Mouse (Mus musculus): ENCODE data around the gene Ssh1. TPM values are rescaled to one million over a fixed set of nuclear protein-coding genes. Genes with fewer than 3 reads are reported as not detected.

Ssh1 gene
- total RNA-seq, 2 experiments from 2014 or later = 20.7 to 31.8 TPM

GRCm38 (mm10) chr5:113999382-113999781 lies 5.7 kb upstream of the Ssh1 start:
- intact Hi-C loops (cut with DNase I) = no loop called here
- no peak for DNase-seq (ENCODE audit: extremely low spot score in 1 of 2, low spot score in 2 of 2)

- no peak for DNase-seq (ENCODE audit: extremely low spot score in 1 of 2, low spot score in 2 of 2)
- intact Hi-C loops (cut with DNase I) = no loop called here
Measured at GRCm38 (mm10) chr5:113996458-113996857, 2.8 kb upstream of the Ssh1 start.

GRCm38 (mm10) chr5:113993031-113993486 lies 635 bp downstream of the Ssh1 start:
- intact Hi-C loops (cut with DNase I) = loop anchor here (5.0 kb wide), 1 partner anchor 36 kb away; no protein-coding TSS in a partner anchor
- DNase-seq (ENCODE audit: extremely low spot score in 1 of 2, low spot score in 2 of 2) = peak; percentile 20 to 75

- DNase-seq (ENCODE audit: extremely low spot score in 1 of 2, low spot score in 2 of 2) = peak in 1 of 2 experiments; percentile 62
- intact Hi-C loops (cut with DNase I) = loop anchor here (5.0 kb wide), 1 partner anchor 35 kb away; no protein-coding TSS in a partner anchor
Measured at GRCm38 (mm10) chr5:113992339-113992831, 1.3 kb downstream of the Ssh1 start.

- no peak for DNase-seq (ENCODE audit: extremely low spot score in 1 of 2, low spot score in 2 of 2)
- intact Hi-C loops (cut with DNase I) = loop anchor here (5.0 kb wide), 1 partner anchor 34 kb away; no protein-coding TSS in a partner anchor
Measured at GRCm38 (mm10) chr5:113991141-113991540, 2.6 kb downstream of the Ssh1 start.

- intact Hi-C loops (cut with DNase I) = loop anchor here (5.0 kb wide), 1 partner anchor 33 kb away; no protein-coding TSS in a partner anchor
- no peak for DNase-seq (ENCODE audit: extremely low spot score in 1 of 2, low spot score in 2 of 2)
Measured at GRCm38 (mm10) chr5:113990593-113990992, 3.1 kb downstream of the Ssh1 start.

- no peak for DNase-seq (ENCODE audit: extremely low spot score in 1 of 2, low spot score in 2 of 2)
- intact Hi-C loops (cut with DNase I) = loop anchor here (5.0 kb wide), 1 partner anchor 32 kb away; no protein-coding TSS in a partner anchor
Measured at GRCm38 (mm10) chr5:113989437-113990024, 4.2 kb downstream of the Ssh1 start.

- peak in 1 of 2 experiments; percentile 62 for DNase-seq (ENCODE audit: extremely low spot score in 1 of 2, low spot score in 2 of 2)
- intact Hi-C loops (cut with DNase I) = no loop called here
Measured at GRCm38 (mm10) chr5:113986182-113986961, 7.3 kb downstream of the Ssh1 start.

GRCm38 (mm10) chr5:113985737-113986136 lies 8.0 kb downstream of the Ssh1 start:
- DNase-seq (ENCODE audit: extremely low spot score in 1 of 2, low spot score in 2 of 2) = no peak
- intact Hi-C loops (cut with DNase I) = no loop called here

- no peak for DNase-seq (ENCODE audit: extremely low spot score in 1 of 2, low spot score in 2 of 2)
- intact Hi-C loops (cut with DNase I) = no loop called here
Measured at GRCm38 (mm10) chr5:113984025-113984740, 9.5 kb downstream of the Ssh1 start.

- no peak for DNase-seq (ENCODE audit: extremely low spot score in 1 of 2, low spot score in 2 of 2)
- intact Hi-C loops (cut with DNase I) = no loop called here
Measured at GRCm38 (mm10) chr5:113983541-113983940, 10.2 kb downstream of the Ssh1 start.

- intact Hi-C loops (cut with DNase I) = no loop called here
- no peak for DNase-seq (ENCODE audit: extremely low spot score in 1 of 2, low spot score in 2 of 2)
Measured at GRCm38 (mm10) chr5:113981843-113982242, 11.9 kb downstream of the Ssh1 start.

- intact Hi-C loops (cut with DNase I) = no loop called here
- no peak for DNase-seq (ENCODE audit: extremely low spot score in 1 of 2, low spot score in 2 of 2)
Measured at GRCm38 (mm10) chr5:113981171-113981570, 12.5 kb downstream of the Ssh1 start.

GRCm38 (mm10) chr5:113980511-113980910 lies 13.2 kb downstream of the Ssh1 start:
- intact Hi-C loops (cut with DNase I) = no loop called here
- no peak for DNase-seq (ENCODE audit: extremely low spot score in 1 of 2, low spot score in 2 of 2)

GRCm38 (mm10) chr5:113977309-113977708 lies 16.4 kb downstream of the Ssh1 start:
- intact Hi-C loops (cut with DNase I) = no loop called here
- DNase-seq (ENCODE audit: extremely low spot score in 1 of 2, low spot score in 2 of 2) = no peak

GRCm38 (mm10) chr5:113976597-113976996 lies 17.1 kb downstream of the Ssh1 start:
- DNase-seq (ENCODE audit: extremely low spot score in 1 of 2, low spot score in 2 of 2) = no peak
- intact Hi-C loops (cut with DNase I) = no loop called here

- peak; percentile 20 to 71 for DNase-seq (ENCODE audit: extremely low spot score in 1 of 2, low spot score in 2 of 2)
- intact Hi-C loops (cut with DNase I) = no loop called here
Measured at GRCm38 (mm10) chr5:113975538-113976215, 18.0 kb downstream of the Ssh1 start.

GRCm38 (mm10) chr5:113974576-113974975 lies 19.1 kb downstream of the Ssh1 start:
- DNase-seq (ENCODE audit: extremely low spot score in 1 of 2, low spot score in 2 of 2) = no peak
- intact Hi-C loops (cut with DNase I) = no loop called here

GRCm38 (mm10) chr5:113973790-113974189 lies 19.9 kb downstream of the Ssh1 start:
- intact Hi-C loops (cut with DNase I) = no loop called here

More at GRCm38 (mm10) chr5:113973790-113974189, 19.9 kb downstream of the Ssh1 start:
- DNase-seq (ENCODE audit: extremely low spot score in 1 of 2, low spot score in 2 of 2) = no peak

Data from left cerebral cortex, postnatal 10 days (tissue).